Mouse (Mus musculus) ES-E14 (cell line): ENCODE results near the gene Inpp5f.

Experiments used
- CHD2 ChIP-seq: IDR thresholded peaks from 2 replicates; pipeline ENCODE4 v1.6.1; 2014; ENCODE audit warnings: mild to moderate bottlenecking, low read depth, low read length, inconsistent platforms
- HCFC1 ChIP-seq: IDR thresholded peaks from 2 replicates; pipeline ENCODE4 v1.6.1; 2012; ENCODE audit warnings: low read length, inconsistent platforms, borderline replicate concordance; ENCODE audit not compliant: insufficient read depth
- MAFK ChIP-seq: IDR thresholded peaks from 2 replicates; pipeline ENCODE4 v1.6.1; 2014; ENCODE audit warnings: mild to moderate bottlenecking, low read depth, low read length, inconsistent platforms; ENCODE audit not compliant: insufficient read depth
- ZC3H11A ChIP-seq: IDR thresholded peaks from 2 replicates; pipeline ENCODE4 v1.6.1; 2012; ENCODE audit warnings: low read depth, mild to moderate bottlenecking, inconsistent platforms, low read length, borderline replicate concordance
- ZNF384 ChIP-seq: IDR thresholded peaks from 2 replicates; pipeline ENCODE4 v1.6.1; 2012; ENCODE audit warnings: low read depth, low read length, inconsistent platforms

DNA sequence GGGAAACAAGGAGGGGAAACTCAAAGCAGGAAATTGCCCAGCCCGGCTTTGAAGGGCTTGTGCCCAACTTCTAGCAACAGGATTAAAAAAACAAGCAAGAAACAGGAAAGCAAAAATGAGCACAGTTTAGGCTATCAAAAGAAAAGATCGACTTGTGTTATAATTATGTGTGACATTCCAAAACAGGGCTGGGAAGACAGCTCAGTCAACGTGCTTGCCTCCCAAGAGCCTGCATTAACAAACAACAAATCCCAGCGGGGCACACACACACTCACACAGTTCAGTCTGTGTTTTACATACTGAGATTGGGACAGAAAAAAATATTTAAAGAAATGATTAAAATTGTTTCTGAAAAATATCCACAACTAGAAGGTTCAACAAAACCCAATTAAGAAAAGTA lies 106.9 kb downstream of the Inpp5f start:
- TF ChIP-seq ZNF384, result no peak
- TF ChIP-seq HCFC1, result no peak
- TF ChIP-seq MAFK, result no peak
- no peak for TF ChIP-seq ZC3H11A
- TF ChIP-seq CHD2, result no peak
